Mouse (Mus musculus): Measurements from ENCODE around the gene Fggy. TPM values are rescaled to one million over a fixed set of nuclear protein-coding genes. Genes with fewer than 3 reads are reported as not detected.

Fggy gene
- polyA plus RNA-seq, 1 experiment, result 2.7 TPM

DNA sequence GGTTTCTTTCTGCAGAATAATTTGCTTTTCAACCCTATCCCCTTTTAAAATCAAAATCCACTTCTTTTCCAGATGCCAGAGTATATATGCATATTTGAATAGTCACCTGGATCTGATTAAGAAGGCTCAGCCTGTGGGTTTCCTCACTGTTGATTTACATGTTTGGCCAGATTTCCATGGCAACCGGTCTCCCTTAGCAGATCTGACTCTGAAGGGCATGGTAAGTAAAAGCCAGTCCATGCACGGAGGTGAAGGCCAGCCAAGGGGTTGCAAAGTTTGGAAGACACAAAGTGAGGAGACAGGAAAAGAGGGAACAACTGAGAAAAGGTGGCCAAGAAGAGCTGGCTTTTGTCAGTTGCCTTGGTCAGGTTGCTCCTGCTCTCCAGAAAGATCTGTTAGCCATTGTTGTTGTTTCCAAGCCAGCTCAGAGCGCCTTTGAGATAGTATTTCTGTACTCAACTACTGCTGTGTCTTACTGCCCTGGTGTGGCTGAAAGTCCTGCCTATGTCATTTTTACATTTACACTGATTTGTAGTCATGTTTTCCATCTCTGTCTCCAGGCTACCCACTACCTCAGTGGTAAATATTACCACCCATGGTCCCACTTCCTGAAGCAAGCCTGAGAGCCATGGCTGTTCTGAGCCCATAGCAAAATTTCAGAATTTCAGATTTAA, 264.7 kb downstream of the Fggy start:
- Histone ChIP-seq H3K27me3 (ENCODE audit: control insufficient read depth, insufficient read depth, low read length) (no peaks in the 10 kb centered on the region), H3K4me3 (ENCODE audit: extremely low read depth, insufficient read depth, insufficient read length) (no peak overlapping the region), H3K4me1 (ENCODE audit: control insufficient read depth, insufficient read depth, insufficient read length) (no peaks in the 10 kb centered on the region), H3K36me3 (ENCODE audit: control insufficient read depth, insufficient read depth, low read length) (no peaks in the 10 kb centered on the region), H3K27ac (ENCODE audit: insufficient read depth, low read length) (no peak overlapping the region)
- WGBS, result 86% methylated on average over 3 of the region's 3 CpGs
- no peak for DNase-seq (ENCODE audit: low read depth in 1 of 2, low spot score in 2 of 2)
- TF ChIP-seq POLR2A (IDR thresholded peaks at IDR 0.05; ENCODE audit: low read depth, low read length), result no peak
- TF ChIP-seq CTCF (IDR thresholded peaks at IDR 0.05; ENCODE audit: extremely low read depth, insufficient read depth, insufficient read length, insufficient replicate concordance), result no peak

DNA sequence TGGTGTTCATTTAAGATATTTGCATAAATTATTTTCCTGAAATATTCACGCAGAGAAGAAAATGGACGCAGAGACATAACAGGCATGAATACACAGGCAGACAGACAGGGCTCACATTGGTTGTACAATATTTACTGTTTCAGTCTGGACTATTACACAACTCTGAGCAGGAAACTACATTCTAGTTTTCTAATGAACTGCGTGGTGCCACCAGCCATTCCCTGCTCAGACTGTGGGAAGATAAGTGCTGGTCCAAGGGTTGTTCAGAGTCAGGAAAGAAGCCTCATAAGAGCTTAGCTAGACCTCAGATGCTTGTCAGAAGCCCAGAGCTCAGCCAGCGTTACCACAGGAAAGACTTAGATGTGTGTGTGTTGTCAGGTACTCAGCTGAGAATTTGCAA, 270.9 kb downstream of the Fggy start:
- Histone ChIP-seq H3K36me3 (ENCODE audit: control insufficient read depth, insufficient read depth, low read length) (no peaks in the 10 kb centered on the region), H3K27me3 (ENCODE audit: control insufficient read depth, insufficient read depth, low read length) (no peaks in the 10 kb centered on the region), H3K4me1 (ENCODE audit: control insufficient read depth, insufficient read depth, insufficient read length) (no peaks in the 10 kb centered on the region; the same call in 1 of the 2 replicates), H3K4me3 (ENCODE audit: extremely low read depth, insufficient read depth, insufficient read length) (no peak overlapping the region), H3K27ac (ENCODE audit: insufficient read depth, low read length) (no peak overlapping the region)
- 84% methylated on average over 4 of the region's 4 CpGs for WGBS
- no peak for TF ChIP-seq CTCF (IDR thresholded peaks at IDR 0.05; ENCODE audit: extremely low read depth, insufficient read depth, insufficient read length, insufficient replicate concordance)
- TF ChIP-seq POLR2A (IDR thresholded peaks at IDR 0.05; ENCODE audit: low read depth, low read length), result no peak
- no peak for DNase-seq (ENCODE audit: low read depth in 1 of 2, low spot score in 2 of 2)

DNA sequence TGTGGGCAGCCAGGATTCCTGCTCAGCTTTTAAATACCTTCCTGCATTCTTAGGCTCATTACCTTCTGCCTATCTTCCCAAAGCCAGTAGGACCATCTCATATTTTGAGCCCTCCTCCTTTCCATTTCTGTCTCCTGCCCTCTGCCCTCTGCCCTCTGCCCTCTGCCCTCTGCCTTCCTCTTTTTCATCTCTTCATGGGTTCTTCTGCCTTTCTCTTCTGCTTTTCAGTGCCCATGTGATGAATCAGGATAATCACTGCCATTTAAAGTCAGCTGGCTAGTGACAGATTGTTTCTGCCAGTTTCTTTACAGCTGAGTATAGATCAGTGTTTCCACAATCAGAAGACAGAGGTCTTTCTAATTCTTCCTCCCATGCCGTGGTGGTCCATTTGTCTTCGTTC, 273.0 kb downstream of the Fggy start:
- no peak for TF ChIP-seq CTCF (IDR thresholded peaks at IDR 0.05; ENCODE audit: extremely low read depth, insufficient read depth, insufficient read length, insufficient replicate concordance)
- TF ChIP-seq POLR2A (IDR thresholded peaks at IDR 0.05; ENCODE audit: low read depth, low read length), result no peak
- H3K36me3 ChIP-seq (ENCODE audit: control insufficient read depth, insufficient read depth, low read length), result no peaks in the 10 kb centered on the region
- no peak overlapping the region for H3K27ac ChIP-seq (ENCODE audit: insufficient read depth, low read length)
- DNase-seq (ENCODE audit: low read depth in 1 of 2, low spot score in 2 of 2), result no peak
- no peaks in the 10 kb centered on the region; the same call in 1 of the 2 replicates for H3K4me1 ChIP-seq (ENCODE audit: control insufficient read depth, insufficient read depth, insufficient read length)
- H3K27me3 ChIP-seq (ENCODE audit: control insufficient read depth, insufficient read depth, low read length), result no peaks in the 10 kb centered on the region
- 92% methylated on average over 2 of the region's 2 CpGs for WGBS
- no peak overlapping the region for H3K4me3 ChIP-seq (ENCODE audit: extremely low read depth, insufficient read depth, insufficient read length)

DNA sequence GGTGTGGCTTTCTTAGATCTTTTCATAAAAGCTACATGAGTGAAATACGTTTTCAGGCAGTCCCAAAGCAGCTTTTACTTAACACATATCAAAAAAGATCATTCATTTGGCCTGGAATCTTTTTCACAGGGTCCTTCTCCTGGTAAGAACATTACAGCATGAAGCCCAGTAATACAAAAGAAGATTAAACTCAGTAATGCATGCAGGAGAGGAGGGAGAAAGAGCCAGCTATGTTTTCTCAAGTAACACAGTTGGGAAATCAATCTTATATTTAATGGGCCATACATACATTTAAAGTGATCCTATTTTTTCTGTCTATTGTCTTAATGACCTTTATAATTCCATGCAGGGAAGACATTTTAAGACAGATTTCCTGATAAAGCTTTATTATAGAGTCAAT, 282.6 kb downstream of the Fggy start:
- Histone ChIP-seq H3K27ac (ENCODE audit: insufficient read depth, low read length) (no peak overlapping the region), H3K4me3 (ENCODE audit: extremely low read depth, insufficient read depth, insufficient read length) (no peak overlapping the region), H3K4me1 (ENCODE audit: control insufficient read depth, insufficient read depth, insufficient read length) (no peaks in the 10 kb centered on the region), H3K36me3 (ENCODE audit: control insufficient read depth, insufficient read depth, low read length) (no peaks in the 10 kb centered on the region), H3K27me3 (ENCODE audit: control insufficient read depth, insufficient read depth, low read length) (no peaks in the 10 kb centered on the region)
- TF ChIP-seq POLR2A (IDR thresholded peaks at IDR 0.05; ENCODE audit: low read depth, low read length), result no peak
- WGBS, result 90% methylated on average over 1 of the region's 1 CpGs
- no peak for DNase-seq (ENCODE audit: low read depth in 1 of 2, low spot score in 2 of 2)

- Histone ChIP-seq H3K36me3 (ENCODE audit: control insufficient read depth, insufficient read depth, low read length) (no peaks in the 10 kb centered on the region), H3K4me1 (ENCODE audit: control insufficient read depth, insufficient read depth, insufficient read length) (0 out of 2 replicates have a peak, but pooled peaks cover 2% of the 10 kb centered on the region), H3K27me3 (ENCODE audit: control insufficient read depth, insufficient read depth, low read length) (no peaks in the 10 kb centered on the region), H3K27ac (ENCODE audit: insufficient read depth, low read length) (no peak overlapping the region), H3K4me3 (ENCODE audit: extremely low read depth, insufficient read depth, insufficient read length) (no peak overlapping the region)
- TF ChIP-seq POLR2A (IDR thresholded peaks at IDR 0.05; ENCODE audit: low read depth, low read length) (no peak), CTCF (IDR thresholded peaks at IDR 0.05; ENCODE audit: extremely low read depth, insufficient read depth, insufficient read length, insufficient replicate concordance) (no peak)
- no peak for DNase-seq (ENCODE audit: low read depth in 1 of 2, low spot score in 2 of 2)
- 87% methylated on average over 6 of the region's 6 CpGs for WGBS
These were observed 283.2 kb downstream of the Fggy start for GRCm38 (mm10) chr4:95840389-95841053.

GRCm38 (mm10) chr4:95845981-95846617, 288.8 kb downstream of the Fggy start:
- Histone ChIP-seq H3K4me3 (ENCODE audit: extremely low read depth, insufficient read depth, insufficient read length) (no peak overlapping the region), H3K27me3 (ENCODE audit: control insufficient read depth, insufficient read depth, low read length) (no peaks in the 10 kb centered on the region), H3K4me1 (ENCODE audit: control insufficient read depth, insufficient read depth, insufficient read length) (peaks cover 26% of the 10 kb centered on the region), H3K36me3 (ENCODE audit: control insufficient read depth, insufficient read depth, low read length) (no peaks in the 10 kb centered on the region), H3K27ac (ENCODE audit: insufficient read depth, low read length) (no peak overlapping the region)
- no peak for DNase-seq (ENCODE audit: low read depth in 1 of 2, low spot score in 2 of 2)
- TF ChIP-seq CTCF (IDR thresholded peaks at IDR 0.05; ENCODE audit: extremely low read depth, insufficient read depth, insufficient read length, insufficient replicate concordance), result no peak
- TF ChIP-seq POLR2A (IDR thresholded peaks at IDR 0.05; ENCODE audit: low read depth, low read length), result no peak
- WGBS, result 26% methylated on average over 6 of the region's 6 CpGs

DNA sequence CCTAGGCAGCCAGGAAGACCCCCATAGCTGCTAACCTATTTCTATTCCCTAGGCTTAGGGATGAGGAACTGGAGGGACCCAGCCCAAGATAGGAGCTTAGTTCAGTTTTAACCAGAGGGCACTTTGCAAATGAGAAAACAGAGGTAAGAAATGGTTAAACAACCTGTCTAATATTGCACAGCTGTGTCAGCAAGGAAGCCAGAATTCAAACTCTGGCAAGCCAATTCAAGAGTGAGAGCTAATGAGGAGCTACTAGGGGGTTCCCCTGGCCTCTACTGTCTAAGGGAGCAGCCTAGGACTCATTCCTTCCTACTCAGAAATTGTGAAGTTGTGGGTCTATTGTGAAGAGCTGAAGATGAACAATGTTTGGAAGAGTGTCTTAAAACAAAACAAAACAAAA, 289.9 kb downstream of the Fggy start:
- TF ChIP-seq POLR2A (IDR thresholded peaks at IDR 0.05; ENCODE audit: low read depth, low read length), result no peak
- no peak for TF ChIP-seq CTCF (IDR thresholded peaks at IDR 0.05; ENCODE audit: extremely low read depth, insufficient read depth, insufficient read length, insufficient replicate concordance)
- Histone ChIP-seq H3K27me3 (ENCODE audit: control insufficient read depth, insufficient read depth, low read length) (no peaks in the 10 kb centered on the region), H3K4me1 (ENCODE audit: control insufficient read depth, insufficient read depth, insufficient read length) (peaks cover 26% of the 10 kb centered on the region), H3K27ac (ENCODE audit: insufficient read depth, low read length) (no peak overlapping the region), H3K36me3 (ENCODE audit: control insufficient read depth, insufficient read depth, low read length) (no peaks in the 10 kb centered on the region), H3K4me3 (ENCODE audit: extremely low read depth, insufficient read depth, insufficient read length) (no peak overlapping the region)
- no peak for DNase-seq (ENCODE audit: low read depth in 1 of 2, low spot score in 2 of 2)
